Mouse (Mus musculus) thymus, adult 2 months (tissue): ENCODE measurements around the gene Cd2ap.

Experiments
- CTCF ChIP-seq: fragments of 200-500 bp; IDR thresholded peaks from 2 replicates; pipeline ENCODE4 v1.5.1; 2012; ENCODE audit warnings: mild to moderate bottlenecking, control low read depth, low read length, moderate library complexity, borderline replicate concordance; ENCODE audit not compliant: control insufficient read depth, poor library complexity, insufficient read depth; ENCODE audit errors: extremely low read depth
- POLR2A ChIP-seq: fragments of 200-500 bp; IDR thresholded peaks from 2 replicates; pipeline ENCODE4 v1.6.1; 2012; ENCODE audit warnings: mild to moderate bottlenecking, low read length, control low read depth, moderate library complexity; ENCODE audit not compliant: control insufficient read depth, poor library complexity, insufficient read depth; ENCODE audit errors: extremely low read depth

DNA sequence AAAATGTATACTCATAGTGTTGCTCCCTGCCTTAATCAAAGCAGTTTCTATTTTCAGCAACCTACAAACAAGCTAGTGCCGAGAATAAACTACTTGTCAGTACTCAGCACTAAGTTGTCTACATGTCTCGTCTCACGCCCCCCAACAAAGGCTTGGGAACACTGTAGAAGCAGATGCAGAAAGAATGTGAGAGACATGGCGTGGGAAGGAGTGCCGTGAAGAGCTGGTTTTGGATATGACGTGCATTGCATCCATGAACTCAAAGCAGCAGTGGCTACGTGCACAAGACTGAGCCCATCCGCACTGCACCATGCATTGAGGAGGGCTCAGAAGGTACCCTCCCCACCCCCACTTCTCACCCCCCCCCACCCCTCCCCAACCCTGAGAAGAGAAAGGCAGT is 53.7 kb downstream of the Cd2ap start:
- TF ChIP-seq POLR2A (no peak), CTCF (no peak)
